Mouse (Mus musculus): Measurements from ENCODE around the gene Pla2g2e.

GRCm38 (mm10) chr4:138857576-138857975 is 20.2 kb upstream of the Pla2g2e start:
- no peak for TF ChIP-seq MAX (IDR thresholded peaks at IDR 0.05)
- TF ChIP-seq CTCF (IDR thresholded peaks at IDR 0.05; ENCODE audit: control insufficient read depth, insufficient read depth, insufficient read length) = no peak
- no peak for TF ChIP-seq FOSL1 (IDR thresholded peaks at IDR 0.05; ENCODE audit: insufficient read depth, low read length, poor library complexity, severe bottlenecking)
- no peak for TF ChIP-seq USF1 (IDR thresholded peaks at IDR 0.05; ENCODE audit: low read depth)
